Comparison of ENCODE assay signal across 8 mouse cellular contexts in the genomic region with DNA sequence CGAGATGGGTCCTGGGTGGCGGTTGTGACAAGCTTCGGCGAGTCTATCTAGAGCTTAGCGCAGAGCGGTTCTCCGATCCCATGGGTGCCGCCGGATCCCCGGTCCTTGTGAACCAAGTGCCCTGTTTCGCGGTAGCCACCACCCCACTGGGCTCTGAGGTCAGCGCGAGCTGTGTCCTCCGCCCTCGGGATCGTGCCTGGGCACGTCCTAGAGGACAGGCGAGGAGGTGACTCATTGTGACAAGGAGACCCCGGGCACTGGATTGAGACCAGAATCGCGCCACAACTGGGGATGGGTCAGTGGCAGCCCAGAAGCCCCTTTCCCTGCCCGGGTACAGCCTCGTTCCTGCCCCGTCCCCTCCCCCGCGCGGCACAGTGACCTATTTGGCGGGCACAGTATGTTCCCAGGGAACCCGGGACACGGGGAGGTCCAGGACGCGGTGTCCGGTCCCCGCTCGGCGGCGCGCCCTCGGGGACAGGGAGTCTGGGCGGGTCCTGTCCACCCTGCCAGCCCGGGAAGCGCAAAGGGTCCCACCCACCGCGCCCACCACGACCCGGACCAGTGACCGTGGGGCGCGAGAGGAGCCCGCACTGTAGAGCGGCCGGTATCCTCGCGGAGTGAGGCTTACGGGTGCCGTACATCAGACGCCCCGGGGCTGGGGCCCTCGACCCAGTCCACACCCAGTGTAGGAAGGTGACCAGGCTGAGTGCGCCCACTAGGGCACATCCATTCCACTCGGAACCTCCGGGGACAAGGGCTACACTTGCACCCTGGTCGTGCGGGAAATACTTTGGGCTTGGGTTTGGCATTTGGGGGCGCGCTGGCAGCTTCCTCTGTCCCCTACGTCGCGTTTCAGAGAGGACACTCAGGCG. TPM values are rescaled to one million over a fixed set of nuclear protein-coding genes. Genes with fewer than 3 reads are reported as not detected.
A peak's percentile ranks its signal among the peaks of the same experiment; 100 is the strongest.
DNase-seq lines count a peak whose midpoint lies in the region; ATAC-seq and TF ChIP-seq lines count a peak whose summit lies in the region.

No protein-coding gene starts in this region.

- peak; percentile 42 for DNase-seq in c-Kit-positive CD71-positive TER-119-positive erythroid progenitor cells, embryonic 14.5 days (ENCODE audit: low spot score)
- peak; percentile 65 to 93 for DNase-seq in kidney, postnatal 25 days
- peak; percentile 91 for DNase-seq in lung, postnatal 25 days (ENCODE audit: low spot score)
- DNase-seq in retina, postnatal 1 day = peak; percentile 75
- peak; percentile 65 for DNase-seq in urinary bladder, postnatal 25 days (ENCODE audit: low spot score)

- H3K4me1 ChIP-seq in ES-Bruce4 (ENCODE audit: control insufficient read depth, insufficient read depth, low read length) = peaks cover 2% of the 10 kb centered on the region
- peaks cover 22% of the 10 kb centered on the region for H3K4me1 ChIP-seq in forebrain, embryonic 12.5 days
- H3K4me1 ChIP-seq in heart, embryonic 16.5 days (ENCODE audit: control insufficient read depth, insufficient read depth, low read length) = peaks cover 11% of the 10 kb centered on the region

- peak overlapping the region; percentile 59 for H3K4me2 ChIP-seq in forebrain, embryonic 12.5 days
- peak overlapping the region; percentile 94 for H3K4me2 ChIP-seq in heart, embryonic 16.5 days (ENCODE audit: low read depth, low read length)

- H3K4me3 ChIP-seq in ES-Bruce4 (ENCODE audit: low read depth, low read length) = peak overlapping the region; percentile 93
- H3K4me3 ChIP-seq in forebrain, embryonic 12.5 days (replicated peaks) = peak overlapping the region; percentile 42
- H3K4me3 ChIP-seq in heart, embryonic 16.5 days (ENCODE audit: low read length) = peak overlapping the region; percentile 74

- peak; percentile 22 for ATAC-seq in forebrain, embryonic 12.5 days (ENCODE audit: low FRiP score)
- peak; percentile 25 for ATAC-seq in heart, embryonic 16.5 days (replicated peaks; ENCODE audit: extremely low read depth, insufficient read depth, low FRiP score)

- no peak for TF ChIP-seq POLR2A in ES-Bruce4 (IDR thresholded peaks at IDR 0.05; ENCODE audit: insufficient read depth, low read length)

- no peak for TF ChIP-seq CTCF in ES-Bruce4 (IDR thresholded peaks at IDR 0.05; ENCODE audit: low read depth, low read length)

- no peaks in the 10 kb centered on the region for H3K9me3 ChIP-seq in ES-Bruce4 (replicated peaks; ENCODE audit: control insufficient read depth, insufficient read depth, low read length, poor library complexity, severe bottlenecking)
- no peaks in the 10 kb centered on the region for H3K9me3 ChIP-seq in forebrain, embryonic 12.5 days
- no peaks in the 10 kb centered on the region for H3K9me3 ChIP-seq in heart, embryonic 16.5 days (replicated peaks; ENCODE audit: control insufficient read depth, low read length)

- 1% methylated on average over 71 of the region's 71 CpGs for WGBS in forebrain, embryonic 12.5 days
- under 1% methylated on average over 71 of the region's 71 CpGs for WGBS in heart, embryonic 16.5 days

- H3K9ac ChIP-seq in ES-Bruce4 (ENCODE audit: low read depth, poor library complexity, severe bottlenecking) = peak overlapping the region; percentile 76
- H3K9ac ChIP-seq in forebrain, embryonic 12.5 days = peak overlapping the region; percentile 49
- H3K9ac ChIP-seq in heart, embryonic 16.5 days (ENCODE audit: low read length) = peak overlapping the region; percentile 86

- H3K36me3 ChIP-seq in ES-Bruce4 (ENCODE audit: control insufficient read depth, insufficient read depth, low read length, poor library complexity, severe bottlenecking) = peaks cover 22% of the 10 kb centered on the region
- no peaks in the 10 kb centered on the region for H3K36me3 ChIP-seq in forebrain, embryonic 12.5 days (replicated peaks)
- peaks cover 4% of the 10 kb centered on the region; the same call in 1 of the 2 replicates for H3K36me3 ChIP-seq in heart, embryonic 16.5 days (ENCODE audit: control insufficient read depth, insufficient read depth)

- no peak overlapping the region for H3K27ac ChIP-seq in ES-Bruce4 (ENCODE audit: insufficient read depth, low read length)
- H3K27ac ChIP-seq in forebrain, embryonic 12.5 days = no peak overlapping the region
- H3K27ac ChIP-seq in heart, embryonic 16.5 days (ENCODE audit: low read length) = peak overlapping the region; percentile 83

- TF ChIP-seq EP300 in ES-Bruce4 (IDR thresholded peaks at IDR 0.05; ENCODE audit: insufficient read depth, low read depth, low read length) = no peak

- peaks cover 5% of the 10 kb centered on the region; the same call in 1 of the 2 replicates for H3K27me3 ChIP-seq in ES-Bruce4 (ENCODE audit: control insufficient read depth, insufficient read depth, low read length, poor library complexity, severe bottlenecking)
- peaks cover 56% of the 10 kb centered on the region for H3K27me3 ChIP-seq in forebrain, embryonic 12.5 days
- H3K27me3 ChIP-seq in heart, embryonic 16.5 days (ENCODE audit: control insufficient read depth, insufficient read depth, low read length) = peaks cover 12% of the 10 kb centered on the region

RNA-seq across cellular contexts. Expression of gene Cdkn1a, which starts 3.8 kb away (rescaled TPM):
- polyA plus RNA-seq in ES-Bruce4 (2011; ENCODE audit: insufficient read depth, insufficient read length, low read depth, missing spikeins) = 171 and 178 TPM in 2 replicates
- 29.6 and 34.0 TPM in 2 replicates for polyA plus RNA-seq in forebrain, embryonic 12.5 days (2016; fragmentation: Nextera tagmentation; extraction: Ambion mirVana)
- polyA plus RNA-seq in heart, embryonic 16.5 days (2015; fragmentation: Nextera tagmentation; extraction: Ambion mirVana) = 70.1 and 70.7 TPM in 2 replicates

RNA-seq across cellular contexts. Expression of gene Rab44, which starts 19.4 kb away (rescaled TPM):
- polyA plus RNA-seq in ES-Bruce4 (2011; ENCODE audit: insufficient read depth, insufficient read length, low read depth, missing spikeins) = not detected in 2 replicates
- polyA plus RNA-seq in forebrain, embryonic 12.5 days (2016; fragmentation: Nextera tagmentation; extraction: Ambion mirVana) = 0.09 TPM in 1 of 2 replicates, not detected in the other
- 2.2 and 4.4 TPM in 2 replicates for polyA plus RNA-seq in heart, embryonic 16.5 days (2015; fragmentation: Nextera tagmentation; extraction: Ambion mirVana)

Comparison
In these comparisons a context has a peak if more than half of its experiments do, and no peak if none do; other contexts are left out.
1. H3K4me3 ChIP-seq: peak in every context shown above with its lines; median percentile 93 in ES-Bruce4; 74 in heart, embryonic 16.5 days; 42 in forebrain, embryonic 12.5 days.